ENCODE assay signal across 8 mouse cellular contexts in genomic region chr7:127470743-127471645, GRCm38 (mm10). TPM values are rescaled to one million over a fixed set of nuclear protein-coding genes. Genes with fewer than 3 reads are reported as not detected.
DNase-seq lines count a peak whose midpoint lies in the region; ATAC-seq lines count a peak whose summit lies in the region.

No protein-coding gene starts in this region.

- H3K4me1 ChIP-seq in intestine, embryonic 14.5 days (replicated peaks; ENCODE audit: control insufficient read depth, insufficient read depth, low read length) = peaks cover 7% of the 10 kb centered on the region; the same call in 1 of the 2 replicates

- H3K9ac ChIP-seq in intestine, embryonic 14.5 days (ENCODE audit: low read length) = peak overlapping the region; percentile 93

- WGBS in intestine, embryonic 14.5 days = under 1% methylated on average over 45 of the region's 46 CpGs

- H3K4me3 ChIP-seq in intestine, embryonic 14.5 days (ENCODE audit: low read depth, low read length) = peak overlapping the region; percentile 81

- H3K9me3 ChIP-seq in intestine, embryonic 14.5 days (ENCODE audit: control insufficient read depth, low read length) = 0 out of 2 replicates have a peak, but pooled peaks cover 2% of the 10 kb centered on the region

- DNase-seq in adrenal gland, adult 18-20 months (ENCODE audit: low spot score in 2 of 2) = peak; percentile 75 to 78
- DNase-seq in embryo, embryonic 11 days = peak; percentile 99
- DNase-seq in gastrocnemius, postnatal 25 days = peak; percentile 92
- DNase-seq in intestine, embryonic 14.5 days (ENCODE audit: low spot score) = peak; percentile 93
- peak; percentile 94 to 98 for DNase-seq in left cerebral cortex, postnatal 14 days (ENCODE audit: low spot score in 2 of 2)
- DNase-seq in mesoderm, embryonic 11.5 days (ENCODE audit: low read depth, low spot score) = peak; percentile 97
- DNase-seq in right cerebral cortex, postnatal 36 days (ENCODE audit: low spot score in 2 of 2) = peak; percentile 94 to 95
- DNase-seq in yolk sac, embryonic 10.5 days (ENCODE audit: low spot score) = peak; percentile 98

- ATAC-seq in intestine, embryonic 14.5 days (replicated peaks; ENCODE audit: low FRiP score, low TSS enrichment, low read depth) = peak; percentile 91

- intact Hi-C loops in left cerebral cortex, postnatal 14 days (cut with DNase I) = loop anchor here (5.0 kb wide), 1 partner anchor 109 kb away; no protein-coding TSS in a partner anchor

- H3K27ac ChIP-seq in intestine, embryonic 14.5 days (ENCODE audit: low read depth) = peak overlapping the region; percentile 96

- peak overlapping the region; percentile 63 for H3K4me2 ChIP-seq in intestine, embryonic 14.5 days (ENCODE audit: low read length)

- peaks cover 47% of the 10 kb centered on the region for H3K36me3 ChIP-seq in intestine, embryonic 14.5 days (ENCODE audit: control insufficient read depth, insufficient read depth, low read length)

- no peaks in the 10 kb centered on the region for H3K27me3 ChIP-seq in intestine, embryonic 14.5 days (replicated peaks; ENCODE audit: control insufficient read depth, insufficient read depth, low read length)

RNA-seq across cellular contexts. Expression of gene Fbrs, which starts 8.0 kb away (rescaled TPM):
- 10 to 100 TPM; 67.2 to 81.1 TPM for total RNA-seq in adrenal gland, adult 18-20 months (2021)
- total RNA-seq in gastrocnemius, postnatal 25 days (2021) = 10 to 100 TPM; 15.8 to 16.8 TPM
- polyA plus RNA-seq in intestine, embryonic 14.5 days (2014; fragmentation: Nextera tagmentation; extraction: Ambion mirVana) = 11.4 and 13.9 TPM in 2 replicates
- 10 to 100 TPM; 52.9 to 66.0 TPM for total RNA-seq in left cerebral cortex, postnatal 14 days (2021)

RNA-seq across cellular contexts. Expression of gene Prr14, which starts 11.6 kb away (rescaled TPM):
- total RNA-seq in adrenal gland, adult 18-20 months (2021) = 10 to 100 TPM; 42.7 to 56.1 TPM
- 10 to 100 TPM; 17.3 to 17.7 TPM for total RNA-seq in gastrocnemius, postnatal 25 days (2021)
- polyA plus RNA-seq in intestine, embryonic 14.5 days (2014; fragmentation: Nextera tagmentation; extraction: Ambion mirVana) = 43.4 and 45.6 TPM in 2 replicates
- total RNA-seq in left cerebral cortex, postnatal 14 days (2021) = 10 to 100 TPM; 27.2 to 32.5 TPM

RNA-seq across cellular contexts. Expression of gene Zfp689, which starts 22.0 kb away (rescaled TPM):
- 1 to 10 TPM; 3.9 to 4.1 TPM for total RNA-seq in adrenal gland, adult 18-20 months (2021)
- 1 to 10 TPM in 1 of 2 experiments, under 1 TPM in 1; 0.67 to 1.0 TPM for total RNA-seq in gastrocnemius, postnatal 25 days (2021)
- 6.7 and 7.6 TPM in 2 replicates for polyA plus RNA-seq in intestine, embryonic 14.5 days (2014; fragmentation: Nextera tagmentation; extraction: Ambion mirVana)
- 1 to 10 TPM; 5.4 to 7.9 TPM for total RNA-seq in left cerebral cortex, postnatal 14 days (2021)

RNA-seq across cellular contexts. Expression of gene Srcap, which starts 40.8 kb away (rescaled TPM):
- total RNA-seq in adrenal gland, adult 18-20 months (2021) = 10 to 100 TPM; 71.7 to 78.8 TPM
- total RNA-seq in gastrocnemius, postnatal 25 days (2021) = 10 to 100 TPM; 46.1 to 47.6 TPM
- polyA plus RNA-seq in intestine, embryonic 14.5 days (2014; fragmentation: Nextera tagmentation; extraction: Ambion mirVana) = 49.4 and 51.8 TPM in 2 replicates
- total RNA-seq in left cerebral cortex, postnatal 14 days (2021) = 100 to 1,000 TPM; 112 to 114 TPM

RNA-seq across cellular contexts. Expression of gene Gm42715, which starts 48.4 kb away (rescaled TPM):
- total RNA-seq in adrenal gland, adult 18-20 months (2021) = 10 to 100 TPM; 18.3 to 21.1 TPM
- 1 to 10 TPM; 4.7 to 5.2 TPM for total RNA-seq in gastrocnemius, postnatal 25 days (2021)
- 18.8 and 19.8 TPM in 2 replicates for polyA plus RNA-seq in intestine, embryonic 14.5 days (2014; fragmentation: Nextera tagmentation; extraction: Ambion mirVana)
- total RNA-seq in left cerebral cortex, postnatal 14 days (2021) = 10 to 100 TPM in 1 of 2 experiments, 1 to 10 TPM in 1; 10.0 to 14.0 TPM

Comparison
In these comparisons a context has a peak if more than half of its experiments do, and no peak if none do; other contexts are left out.
1. Peak in every context shown above with its lines: DNase-seq, ATAC-seq, H3K4me3 ChIP-seq and H3K27ac ChIP-seq.